Mouse (Mus musculus) gastrocnemius, postnatal 10 days (tissue): ENCODE results near the gene Atg9b. TPM values are rescaled to one million over a fixed set of nuclear protein-coding genes. Genes with fewer than 3 reads are reported as not detected.

Experiments used
- DNase-seq: peaks from one replicate; pipeline ENCODE4 v3.0.0; 2021; ENCODE audit warnings: mixed read lengths
- long read RNA-seq, 2 experiments: library from polyadenylated mRNA; stranded (forward); transcript quantifications; one replicate each; pipeline ENCODE4 v2.0.0; 2021
- total RNA-seq, 2 experiments: library from RNA; stranded (reverse); gene quantifications; 2 replicates each; pipeline ENCODE4 v1.2.3; 2021

Atg9b gene
- total RNA-seq: under 1 TPM; 0.23 to 0.26 TPM
- long read RNA-seq, experiment 1: 0 reads
- long read RNA-seq, experiment 2: 0 reads

GRCm38 (mm10) chr5:24391864-24392263, at the start of gene Atg9b:
TSS of gene Atg9b (minus strand) at chr5:24392143.
- no peak for DNase-seq

- no peak for DNase-seq
Observed at GRCm38 (mm10) chr5:24441187-24441586, 49.2 kb upstream of the Atg9b start.

- DNase-seq: no peak
Observed at GRCm38 (mm10) chr5:24433993-24434392, 42.0 kb upstream of the Atg9b start.

GRCm38 (mm10) chr5:24428596-24428995, 36.7 kb upstream of the Atg9b start:
- DNase-seq: no peak

- no peak for DNase-seq
Observed at GRCm38 (mm10) chr5:24427981-24428402, 36.0 kb upstream of the Atg9b start.

GRCm38 (mm10) chr5:24427285-24427633, 35.3 kb upstream of the Atg9b start:
- no peak for DNase-seq

GRCm38 (mm10) chr5:24426556-24427284, 34.8 kb upstream of the Atg9b start:
- DNase-seq: no peak

- no peak for DNase-seq
Observed at GRCm38 (mm10) chr5:24426037-24426432, 34.1 kb upstream of the Atg9b start.

GRCm38 (mm10) chr5:24425421-24426036, 33.6 kb upstream of the Atg9b start:
- DNase-seq: no peak

- DNase-seq: peak; percentile 89
Observed at GRCm38 (mm10) chr5:24424861-24425411, 33.0 kb upstream of the Atg9b start.

GRCm38 (mm10) chr5:24424004-24424781, 32.2 kb upstream of the Atg9b start:
- DNase-seq: no peak

- DNase-seq: peak; percentile 94
Observed at GRCm38 (mm10) chr5:24423129-24424003, 31.4 kb upstream of the Atg9b start, which contains the start of the genes Cdk5 and Slc4a2. TSS of gene Cdk5 (minus strand) at chr5:24423530. TSS of gene Slc4a2 (plus strand) at chr5:24423837.

GRCm38 (mm10) chr5:24420381-24420780, 28.4 kb upstream of the Atg9b start:
- DNase-seq: no peak

- DNase-seq: no peak
Observed at GRCm38 (mm10) chr5:24417587-24417986, 25.6 kb upstream of the Atg9b start.

- DNase-seq: peak; percentile 59
Observed at GRCm38 (mm10) chr5:24416222-24416736, 24.3 kb upstream of the Atg9b start.

GRCm38 (mm10) chr5:24413938-24414337, 22.0 kb upstream of the Atg9b start:
- DNase-seq: no peak

GRCm38 (mm10) chr5:24413042-24413693, 21.2 kb upstream of the Atg9b start, which contains the start of gene Asic3:
TSS of gene Asic3 (plus strand) at chr5:24413392.
- no peak for DNase-seq

- DNase-seq: no peak
Observed at GRCm38 (mm10) chr5:24412063-24412462, 20.1 kb upstream of the Atg9b start.

GRCm38 (mm10) chr5:24409466-24409865, 17.5 kb upstream of the Atg9b start:
- DNase-seq: no peak

GRCm38 (mm10) chr5:24408651-24409050, 16.7 kb upstream of the Atg9b start:
- no peak for DNase-seq

- no peak for DNase-seq
Observed at GRCm38 (mm10) chr5:24405389-24405876, 13.5 kb upstream of the Atg9b start.
